Mouse (Mus musculus): ENCODE data around the gene Fam43a.

DNA sequence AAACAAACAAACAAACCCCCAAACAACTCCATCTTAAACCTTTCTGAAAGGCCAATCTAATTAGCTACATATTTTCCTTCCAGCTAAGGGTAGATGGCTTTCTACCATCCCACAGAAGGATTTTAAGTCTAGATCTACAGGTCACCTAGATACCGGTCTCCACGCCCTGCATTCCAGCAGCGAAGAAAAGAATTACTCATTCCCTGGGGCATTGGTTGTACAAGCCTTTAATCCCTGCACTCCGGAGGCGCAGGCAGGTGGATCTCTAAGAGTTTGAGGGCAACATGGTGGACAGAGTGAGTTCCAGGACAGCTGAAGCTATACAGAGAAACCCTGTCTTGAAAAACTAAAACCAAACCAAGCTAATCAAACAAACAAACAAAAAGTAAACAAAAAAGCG lies 28.9 kb downstream of the Fam43a start:
- TF ChIP-seq CTCF (IDR thresholded peaks at IDR 0.05; ENCODE audit: low read depth) (no peak), EP300 (IDR thresholded peaks at IDR 0.05; ENCODE audit: low read depth) (no peak)
